Mouse (Mus musculus) lung, embryonic 15.5 days (tissue): ENCODE results near the gene Anapc2. TPM values are rescaled to one million over a fixed set of nuclear protein-coding genes. Genes with fewer than 3 reads are reported as not detected.

Source experiments
- ATAC-seq: fragments of 200-750 bp; cut with Nextera tagmentation; 2 replicates; pipeline ENCODE4 v1.8.0; 2017; ENCODE audit warnings: moderate number of reproducible peaks, borderline replicate concordance; ENCODE audit not compliant: low FRiP score, low TSS enrichment; ENCODE audit errors: extremely low read depth
- H3K27ac ChIP-seq: fragments of 300-500 bp; sonication (generic); 2 replicates; pipeline ENCODE4 v1.5.1; 2015; ENCODE audit warnings: moderate library complexity, mild to moderate bottlenecking, inconsistent platforms
- H3K27me3 ChIP-seq: fragments of 300-500 bp; sonication (generic); 2 replicates; pipeline ENCODE4 v1.6.1; 2015; ENCODE audit warnings: inconsistent platforms
- H3K36me3 ChIP-seq: fragments of 300-500 bp; sonication (generic); 2 replicates; pipeline ENCODE4 v1.6.1; 2015; ENCODE audit warnings: inconsistent platforms
- H3K4me1 ChIP-seq: fragments of 300-500 bp; sonication (generic); 2 replicates; pipeline ENCODE4 v1.6.1; 2015; ENCODE audit warnings: inconsistent platforms
- H3K4me2 ChIP-seq: fragments of 300-500 bp; sonication (generic); 2 replicates; pipeline ENCODE4 v1.6.1; 2015; ENCODE audit warnings: inconsistent platforms, mild to moderate bottlenecking, moderate library complexity
- H3K4me3 ChIP-seq: fragments of 300-500 bp; sonication (generic); 2 replicates; pipeline ENCODE4 v1.5.1; 2015; ENCODE audit warnings: mild to moderate bottlenecking, inconsistent platforms
- H3K9ac ChIP-seq: fragments of 300-500 bp; sonication (generic); 2 replicates; pipeline ENCODE4 v1.6.1; 2015; ENCODE audit warnings: inconsistent platforms
- H3K9me3 ChIP-seq: fragments of 300-500 bp; sonication (generic); 2 replicates; pipeline ENCODE4 v1.6.1; 2016; ENCODE audit warnings: inconsistent platforms
- WGBS: fragments of 180-500 bp; shearing (Covaris S2); methylation state at CpG from one replicate; pipeline ENCODE4 v1.1.7; 2015; 5-methylcytosine and 5-hydroxymethylcytosine counted together
- polyA plus RNA-seq: library from polyadenylated mRNA; unstranded; fragments of >200 nt; fragmentation: Nextera tagmentation; extraction: Ambion mirVana; gene quantifications from 2 replicates; pipeline ENCODE4 v1.2.1, GENCODE M21; 2015

Gene Anapc2
- polyA plus RNA-seq, 1 experiment from 2014 or later = 136 TPM

- no peak for ATAC-seq
- no peak overlapping the region for H3K27ac ChIP-seq
- no peak overlapping the region for H3K4me3 ChIP-seq
- no peaks in the 10 kb centered on the region for H3K9me3 ChIP-seq
- no peak overlapping the region for H3K4me2 ChIP-seq
- no peaks in the 10 kb centered on the region for H3K27me3 ChIP-seq
- peaks cover 1% of the 10 kb centered on the region; the same call in 1 of the 2 replicates for H3K4me1 ChIP-seq
- WGBS = 66% methylated on average over 13 of the region's 13 CpGs
- H3K9ac ChIP-seq = no peak overlapping the region
- peaks cover 97% of the 10 kb centered on the region for H3K36me3 ChIP-seq
These were observed 6.9 kb downstream of the Anapc2 start for GRCm38 (mm10) chr2:25278928-25279882.

- Histone ChIP-seq H3K4me2 (no peak overlapping the region), H3K27ac (peak overlapping the region; percentile 79; the same call in 1 of the 2 replicates), H3K36me3 (peaks cover 50% of the 10 kb centered on the region)
These were observed 13.3 kb downstream of the Anapc2 start for GRCm38 (mm10) chr2:25285551-25285950.

GRCm38 (mm10) chr2:25286314-25286713, 14.0 kb downstream of the Anapc2 start:
- WGBS = 58% methylated on average over 1 of the region's 1 CpGs
- peaks cover 42% of the 10 kb centered on the region for H3K36me3 ChIP-seq
- no peak overlapping the region for H3K9ac ChIP-seq
- H3K27me3 ChIP-seq = peaks cover 35% of the 10 kb centered on the region
- H3K4me3 ChIP-seq = no peak overlapping the region
- H3K4me2 ChIP-seq = 0 out of 2 replicates have a peak overlapping the region, but pooled peaks have one; percentile 16
- ATAC-seq = no peak
- H3K9me3 ChIP-seq = no peaks in the 10 kb centered on the region
- peaks cover 42% of the 10 kb centered on the region for H3K4me1 ChIP-seq
- peak overlapping the region; percentile 79 for H3K27ac ChIP-seq

More at GRCm38 (mm10) chr2:25285551-25285950, 13.3 kb downstream of the Anapc2 start:
- WGBS = 80% methylated on average over 2 of the region's 2 CpGs
- Histone ChIP-seq H3K4me3 (no peak overlapping the region), H3K9ac (no peak overlapping the region), H3K9me3 (no peaks in the 10 kb centered on the region), H3K4me1 (peaks cover 36% of the 10 kb centered on the region; the same call in 1 of the 2 replicates), H3K27me3 (peaks cover 28% of the 10 kb centered on the region)
- no peak for ATAC-seq

- Histone ChIP-seq H3K27ac (peak overlapping the region; percentile 79), H3K27me3 (peaks cover 43% of the 10 kb centered on the region), H3K9ac (no peak overlapping the region), H3K4me1 (peaks cover 44% of the 10 kb centered on the region), H3K36me3 (peaks cover 38% of the 10 kb centered on the region), H3K4me3 (no peak overlapping the region), H3K9me3 (no peaks in the 10 kb centered on the region), H3K4me2 (peak overlapping the region; percentile 27; the same call in 1 of the 2 replicates)
- 42% methylated on average over 7 of the region's 7 CpGs for WGBS
- peak; percentile 24; the same call in 1 of the 2 replicates for ATAC-seq
These were observed 14.8 kb downstream of the Anapc2 start for GRCm38 (mm10) chr2:25286837-25287636.

GRCm38 (mm10) chr2:25287927-25288649, 15.8 kb downstream of the Anapc2 start, which contains the start of gene Tmem210:
Tmem210 (plus strand) TSS chr2:25288145.
- H3K9ac ChIP-seq = no peak within 1 kb of the TSS
- H3K4me2 ChIP-seq = peak within 1 kb of the TSS; percentile 27; the same call in 1 of the 2 replicates
- no peaks in the 10 kb centered on the region for H3K9me3 ChIP-seq
- WGBS = 78% methylated on average over 6 of the region's 6 CpGs
- H3K36me3 ChIP-seq = peaks cover 27% of the 10 kb centered on the region
- no peak within 1 kb of the TSS for H3K4me3 ChIP-seq
- H3K27ac ChIP-seq = peak within 1 kb of the TSS; percentile 79
- no peak for ATAC-seq
- peaks cover 53% of the 10 kb centered on the region for H3K27me3 ChIP-seq
- H3K4me1 ChIP-seq = peaks cover 52% of the 10 kb centered on the region

GRCm38 (mm10) chr2:25288734-25289345, 16.6 kb downstream of the Anapc2 start:
- no peak overlapping the region for H3K4me3 ChIP-seq
- ATAC-seq = no peak
- H3K9me3 ChIP-seq = no peaks in the 10 kb centered on the region
- H3K27me3 ChIP-seq = peaks cover 61% of the 10 kb centered on the region
- 80% methylated on average over 7 of the region's 7 CpGs for WGBS
- no peak overlapping the region for H3K9ac ChIP-seq
- H3K4me2 ChIP-seq = no peak overlapping the region
- peaks cover 52% of the 10 kb centered on the region for H3K4me1 ChIP-seq
- H3K27ac ChIP-seq = no peak overlapping the region
- peaks cover 20% of the 10 kb centered on the region for H3K36me3 ChIP-seq

GRCm38 (mm10) chr2:25289651-25290050, 17.4 kb downstream of the Anapc2 start, which contains the start of gene Lrrc26:
Lrrc26 (plus strand) TSS chr2:25289915.
- Histone ChIP-seq H3K4me1 (peaks cover 52% of the 10 kb centered on the region), H3K36me3 (peaks cover 12% of the 10 kb centered on the region), H3K9ac (no peak within 1 kb of the TSS), H3K9me3 (no peaks in the 10 kb centered on the region), H3K4me3 (peak within 1 kb of the TSS; percentile 35), H3K4me2 (peak within 1 kb of the TSS; percentile 38), H3K27me3 (peaks cover 65% of the 10 kb centered on the region), H3K27ac (no peak within 1 kb of the TSS)
- ATAC-seq = no peak
- 8% methylated on average over 11 of the region's 11 CpGs for WGBS

- Histone ChIP-seq H3K27ac (no peak overlapping the region), H3K36me3 (peaks cover 5% of the 10 kb centered on the region), H3K27me3 (peaks cover 66% of the 10 kb centered on the region), H3K4me1 (peaks cover 52% of the 10 kb centered on the region), H3K4me2 (peak overlapping the region; percentile 38), H3K4me3 (peak overlapping the region; percentile 35), H3K9ac (no peak overlapping the region), H3K9me3 (no peaks in the 10 kb centered on the region)
- WGBS = 2% methylated on average over 54 of the region's 54 CpGs
- ATAC-seq = no peak
These were observed 18.0 kb downstream of the Anapc2 start for GRCm38 (mm10) chr2:25290101-25290815.

GRCm38 (mm10) chr2:25290816-25291130, 18.5 kb downstream of the Anapc2 start:
- H3K27me3 ChIP-seq = peaks cover 71% of the 10 kb centered on the region
- H3K9me3 ChIP-seq = no peaks in the 10 kb centered on the region
- H3K9ac ChIP-seq = no peak overlapping the region
- WGBS = 4% methylated on average over 18 of the region's 18 CpGs
- peaks cover 3% of the 10 kb centered on the region; the same call in 1 of the 2 replicates for H3K36me3 ChIP-seq
- no peak for ATAC-seq
- H3K27ac ChIP-seq = no peak overlapping the region
- peak overlapping the region; percentile 38 for H3K4me2 ChIP-seq
- peak overlapping the region; percentile 35; the same call in 1 of the 2 replicates for H3K4me3 ChIP-seq
- H3K4me1 ChIP-seq = peaks cover 50% of the 10 kb centered on the region
